Mouse (Mus musculus) v-Abl transformed pro-B cells (cell line): Measurements from ENCODE around the gene 9530003J23Rik.
"Not testable (repeated sequence)": the region's sequence is repeated elsewhere in the genome, so short reads cannot be mapped to it uniquely, and the experiment has no call there.

ENCODE experiments used
- in situ Hi-C, 2 experiments: fragments of 400-800 bp; cut with MboI; formaldehyde crosslinking; loops; one replicate each; pipeline ENCODE4 v1.15.1; 2025; ENCODE audit not compliant: unreplicated experiment in 2 of 2

The 9530003J23Rik gene

DNA sequence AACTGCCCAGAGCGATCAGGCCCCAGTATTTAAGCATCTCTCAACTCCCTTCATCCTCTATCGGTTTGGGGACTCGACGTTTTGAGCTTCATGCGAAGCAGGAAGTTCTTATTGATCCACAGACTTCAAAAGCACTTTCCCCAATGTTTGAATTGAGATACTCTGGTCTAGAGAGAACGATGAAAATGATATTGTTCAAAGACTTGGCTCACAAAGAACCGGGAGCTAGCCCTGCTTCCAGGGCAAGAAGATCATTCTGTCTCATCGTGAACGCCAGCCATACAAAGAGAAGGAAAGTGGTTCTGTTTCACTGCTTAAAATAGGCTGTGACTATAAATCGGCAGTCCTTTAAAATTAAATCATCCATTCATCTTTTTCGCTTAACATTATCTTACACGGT lies at the start of gene 9530003J23Rik:
Gene 9530003J23Rik, minus strand, starts transcription at position 101 of the 400 bp plus-strand sequence.
- in situ Hi-C loops, result no loop called here

GRCm38 (mm10) chr10:117287226-117287850 lies 48.8 kb upstream of the 9530003J23Rik start:
- in situ Hi-C loops, result no loop called here

DNA sequence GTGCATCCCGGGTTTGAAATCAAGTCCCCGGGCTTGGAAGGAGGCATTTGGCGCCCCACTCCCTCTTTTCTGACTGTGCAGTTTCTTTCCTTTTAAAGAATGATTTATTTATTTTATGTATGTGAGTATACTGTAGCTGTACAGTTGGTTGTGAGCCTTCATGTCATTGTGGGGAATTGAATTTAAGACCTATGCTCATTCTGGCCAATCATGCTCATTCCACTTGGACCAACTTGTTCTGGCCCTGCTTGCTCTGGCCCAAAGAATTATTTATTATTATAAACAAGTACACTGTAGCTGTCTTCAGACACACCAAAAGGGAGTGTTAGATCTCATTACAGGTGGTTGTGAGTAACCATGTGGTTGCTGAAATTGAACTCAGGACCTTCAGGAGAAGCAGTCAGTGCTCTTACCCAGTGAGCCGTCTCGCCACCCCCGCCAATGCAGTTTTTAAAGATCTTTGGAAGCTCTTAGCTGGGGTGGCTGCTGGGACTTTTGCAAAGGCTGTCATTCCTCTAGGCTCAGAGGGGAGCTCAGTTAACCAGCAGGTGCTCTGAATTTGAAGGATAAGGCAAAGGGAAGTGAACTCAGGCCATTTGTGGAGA lies 48.0 kb upstream of the 9530003J23Rik start:
- in situ Hi-C loops, result no loop called here

DNA sequence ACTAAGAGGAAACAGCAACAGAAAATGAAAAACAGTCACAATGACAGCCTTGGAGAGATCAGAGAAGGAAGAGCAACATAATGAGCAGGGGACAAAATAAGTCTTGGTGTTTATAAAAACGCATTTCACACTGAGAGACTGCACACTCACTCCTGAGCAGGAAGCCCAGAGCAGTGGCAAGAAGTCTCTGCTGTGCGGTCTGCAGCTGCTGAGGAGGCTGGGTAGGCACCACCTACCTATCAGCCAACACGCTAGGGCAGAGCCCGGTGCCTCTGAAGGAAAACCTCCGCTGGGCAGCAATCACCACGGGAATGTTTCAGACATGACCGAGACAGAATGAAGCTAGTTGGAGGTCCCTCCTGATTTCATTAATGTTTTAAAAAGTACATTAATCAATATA lies 47.1 kb upstream of the 9530003J23Rik start:
- in situ Hi-C loops, result not testable (repeated sequence)

- in situ Hi-C loops, result no loop called here
Measured at GRCm38 (mm10) chr10:117284578-117285520, 46.3 kb upstream of the 9530003J23Rik start.

- in situ Hi-C loops, result no loop called here
Measured at GRCm38 (mm10) chr10:117283871-117284577, 45.5 kb upstream of the 9530003J23Rik start.

- in situ Hi-C loops, result not testable (repeated sequence)
Measured at GRCm38 (mm10) chr10:117283196-117283595, 44.7 kb upstream of the 9530003J23Rik start.

DNA sequence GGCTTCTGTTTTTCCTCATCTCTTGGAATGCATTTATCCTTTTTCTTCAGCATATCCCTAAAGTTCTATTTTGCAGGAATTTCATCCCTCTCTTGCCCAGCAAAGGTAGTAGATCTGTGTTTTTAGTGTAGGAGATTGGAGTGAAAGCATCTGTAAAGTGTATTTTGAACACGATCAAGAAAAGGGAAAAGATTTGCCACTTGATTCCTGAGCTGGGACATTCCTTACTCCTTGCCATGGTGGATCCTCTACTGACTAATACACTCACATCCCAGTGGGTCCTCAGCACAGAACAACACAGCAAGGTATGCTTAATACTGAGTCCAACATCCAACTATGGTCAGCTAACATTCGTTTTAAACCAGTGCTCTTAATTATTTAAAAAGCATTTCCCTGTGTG lies 44.0 kb upstream of the 9530003J23Rik start:
- in situ Hi-C loops, result no loop called here

GRCm38 (mm10) chr10:117282049-117282448 lies 43.5 kb upstream of the 9530003J23Rik start, which contains the start of gene Lyz2:
TSS of gene Lyz2 (minus strand) at chr10:117282321.
- in situ Hi-C loops, result no loop called here

- in situ Hi-C loops, result no loop called here
Measured at GRCm38 (mm10) chr10:117281381-117281920, 42.9 kb upstream of the 9530003J23Rik start.

GRCm38 (mm10) chr10:117280000-117280399 lies 41.5 kb upstream of the 9530003J23Rik start:
- in situ Hi-C loops, result loop anchor here (10.0 kb wide), 2 partner anchors 45 to 415 kb away; no protein-coding TSS in a partner anchor

DNA sequence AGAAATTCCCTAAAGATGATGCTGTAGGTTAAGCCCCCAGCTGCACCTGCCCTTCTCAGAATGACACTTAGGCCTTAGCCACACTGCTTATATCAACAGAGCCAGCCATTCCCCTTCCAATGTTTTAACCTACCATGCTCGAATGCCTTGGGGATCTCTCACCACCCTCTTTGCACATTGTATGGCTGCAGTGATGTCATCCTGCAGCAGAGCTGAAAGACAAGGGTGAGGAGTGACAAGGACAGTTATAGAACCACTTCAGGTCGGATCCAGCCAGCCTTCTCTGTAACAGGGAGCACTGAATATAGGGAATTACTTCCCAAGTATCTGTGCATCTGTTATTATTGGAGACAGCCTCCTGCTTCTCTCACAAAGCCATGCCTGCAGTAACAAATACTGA lies 40.0 kb upstream of the 9530003J23Rik start:
- in situ Hi-C loops, result loop anchor here (10.0 kb wide), 2 partner anchors 46 to 416 kb away; no protein-coding TSS in a partner anchor

GRCm38 (mm10) chr10:117277779-117278178 lies 39.3 kb upstream of the 9530003J23Rik start:
- in situ Hi-C loops, result loop anchor here (10.0 kb wide), 2 partner anchors 47 to 417 kb away; no protein-coding TSS in a partner anchor

DNA sequence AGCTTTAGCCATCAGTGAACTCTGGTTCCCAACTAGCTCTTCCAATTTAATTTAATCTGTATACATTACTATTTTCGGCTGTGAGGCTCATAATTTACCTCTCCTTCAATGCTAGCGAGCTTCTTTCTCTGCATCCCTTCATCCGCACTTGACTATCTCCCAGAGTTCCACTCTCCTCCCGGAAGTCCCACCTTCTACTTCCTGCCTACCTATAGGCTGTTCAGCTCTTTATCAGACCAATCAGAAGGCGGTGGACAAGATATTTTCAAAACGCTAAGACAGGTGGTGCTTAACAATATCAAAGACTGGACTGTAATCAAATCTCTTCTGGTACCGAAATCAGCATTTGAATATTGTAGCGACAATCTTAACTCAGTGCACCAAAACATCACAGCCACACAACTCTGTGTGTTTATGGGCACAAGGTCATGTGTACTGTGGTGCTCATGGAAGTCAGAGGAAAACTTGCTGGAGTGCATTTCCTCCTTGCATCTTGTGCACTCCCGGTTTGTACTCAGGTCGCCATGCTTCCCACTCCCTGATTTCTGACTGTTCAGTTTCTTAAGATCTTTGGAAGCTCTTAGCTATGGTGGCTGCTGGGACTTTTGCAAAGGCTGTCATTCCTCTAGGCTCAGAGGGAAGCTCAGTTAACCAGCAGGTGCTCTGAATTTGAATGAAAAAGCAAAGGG lies 37.3 kb upstream of the 9530003J23Rik start:
- in situ Hi-C loops, result loop anchor here (10.0 kb wide), 2 partner anchors 49 to 419 kb away; no protein-coding TSS in a partner anchor

DNA sequence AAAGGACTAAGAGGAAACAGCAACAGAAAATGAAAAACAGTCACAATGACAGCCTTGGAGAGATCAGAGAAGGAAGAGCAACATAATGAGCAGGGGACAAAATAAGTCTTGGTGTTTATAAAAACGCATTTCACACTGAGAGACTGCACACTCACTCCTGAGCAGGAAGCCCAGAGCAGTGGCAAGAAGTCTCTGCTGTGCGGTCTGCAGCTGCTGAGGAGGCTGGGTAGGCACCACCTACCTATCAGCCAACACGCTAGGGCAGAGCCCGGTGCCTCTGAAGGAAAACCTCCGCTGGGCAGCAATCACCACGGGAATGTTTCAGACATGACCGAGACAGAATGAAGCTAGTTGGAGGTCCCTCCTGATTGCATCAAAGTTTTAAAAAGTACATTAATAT lies 36.1 kb upstream of the 9530003J23Rik start:
- in situ Hi-C loops, result loop anchor here (5.0 to 10.0 kb wide), 4 partner anchors 50 to 420 kb away; no protein-coding TSS in a partner anchor

DNA sequence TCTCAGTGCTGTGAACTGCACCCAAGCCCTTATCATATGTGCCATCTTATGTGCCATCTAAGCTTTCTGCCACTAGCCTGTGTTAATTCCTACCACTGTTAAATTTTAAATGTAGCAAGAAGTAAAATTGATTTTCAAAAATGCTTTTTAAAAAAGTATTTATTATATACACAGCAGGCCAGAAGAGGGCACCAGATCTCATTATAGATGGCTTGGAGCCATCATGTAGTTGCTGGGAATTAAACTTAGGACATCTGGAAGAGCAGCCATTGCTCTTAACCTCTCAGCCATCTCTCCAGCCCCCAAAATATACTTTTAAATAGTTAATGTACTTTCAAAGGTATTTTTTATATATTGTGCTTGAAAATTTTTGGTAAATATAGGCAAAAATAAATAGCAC lies 33.5 kb upstream of the 9530003J23Rik start:
- in situ Hi-C loops, result loop anchor here (5.0 to 10.0 kb wide), 4 partner anchors 53 to 423 kb away; no protein-coding TSS in a partner anchor

- in situ Hi-C loops, result no loop called here
Measured at GRCm38 (mm10) chr10:117259870-117260269, 21.4 kb upstream of the 9530003J23Rik start.

DNA sequence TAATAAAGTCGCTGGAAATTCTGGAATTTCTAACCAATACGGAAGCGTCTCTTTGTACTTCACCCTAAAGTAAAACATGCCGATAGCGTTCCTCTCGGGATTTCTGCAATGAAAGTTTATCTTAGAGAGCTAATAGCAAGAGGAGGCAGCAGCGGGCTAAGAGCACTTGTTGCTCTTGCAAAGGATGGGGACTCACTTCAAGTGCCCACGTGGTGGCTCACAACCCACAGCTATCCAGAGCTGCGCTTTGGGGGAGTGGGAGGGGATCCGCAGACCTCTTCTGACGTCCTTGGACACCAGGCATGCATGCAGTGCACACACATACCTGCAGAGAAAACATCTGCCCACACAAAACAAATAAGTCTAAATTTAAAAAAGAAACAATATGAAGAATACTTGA lies 2.6 kb downstream of the 9530003J23Rik start:
- in situ Hi-C loops, result no loop called here

- in situ Hi-C loops, result no loop called here
Measured at GRCm38 (mm10) chr10:117234825-117235224, 3.7 kb downstream of the 9530003J23Rik start.
